Mouse (Mus musculus): ENCODE results near the gene Mpzl1. TPM values are rescaled to one million over a fixed set of nuclear protein-coding genes. Genes with fewer than 3 reads are reported as not detected.

The Mpzl1 gene
- polyA plus RNA-seq, 1 experiment from 2014 or later: 156 TPM

DNA sequence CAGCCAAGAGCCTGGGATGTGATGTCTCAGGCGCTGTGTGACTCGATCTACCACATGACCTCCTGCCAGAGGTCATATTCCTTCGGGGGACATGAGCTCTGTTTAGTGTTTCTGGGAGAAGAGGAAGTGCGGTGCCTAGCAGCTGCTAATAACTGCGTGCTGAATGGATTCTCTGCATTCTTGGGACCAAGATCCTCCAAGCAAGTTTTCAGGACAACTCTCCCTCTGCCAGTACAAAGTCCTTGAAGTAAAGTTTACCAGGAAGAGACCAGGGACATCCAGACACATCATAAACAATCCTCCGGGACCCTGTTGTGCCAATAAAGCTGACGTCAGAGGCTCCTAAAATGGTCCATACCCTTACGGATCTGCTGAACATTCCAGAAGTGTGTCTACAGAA lies 46.5 kb downstream of the Mpzl1 start:
- no peak overlapping the region for H3K27ac ChIP-seq (replicated peaks)
- H3K27me3 ChIP-seq: no peaks in the 10 kb centered on the region
- peaks cover 11% of the 10 kb centered on the region; the same call in 1 of the 2 replicates for H3K36me3 ChIP-seq
- no peak overlapping the region for H3K4me2 ChIP-seq
- H3K4me1 ChIP-seq (replicated peaks): peaks cover 4% of the 10 kb centered on the region; the same call in 1 of the 2 replicates
- H3K4me3 ChIP-seq: no peak overlapping the region
- ATAC-seq (ENCODE audit: low FRiP score, low read depth): no peak
- no peaks in the 10 kb centered on the region for H3K9me3 ChIP-seq
- H3K9ac ChIP-seq: no peak overlapping the region
- WGBS: 71% methylated on average over 8 of the region's 8 CpGs

DNA sequence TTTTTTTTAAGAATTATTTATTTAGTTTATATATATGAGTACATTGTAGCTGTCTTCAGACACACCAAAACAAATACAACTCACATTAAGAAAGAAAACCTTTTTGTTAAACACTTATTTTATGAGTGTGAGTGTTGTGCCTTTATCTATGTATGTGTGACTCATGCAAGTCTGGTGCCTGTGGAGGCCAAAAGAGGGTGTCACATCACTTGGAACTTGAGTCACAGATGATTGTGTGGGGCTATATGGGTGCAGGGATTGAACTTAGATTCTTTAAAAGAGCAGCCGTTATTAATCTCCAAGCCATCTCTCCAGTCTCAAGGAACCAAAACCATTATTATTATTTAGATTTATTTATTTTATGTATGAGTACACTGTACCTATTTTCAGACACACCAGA lies 48.0 kb downstream of the Mpzl1 start:
- 94% methylated on average over 1 of the region's 1 CpGs for WGBS
- H3K9ac ChIP-seq: no peak overlapping the region

DNA sequence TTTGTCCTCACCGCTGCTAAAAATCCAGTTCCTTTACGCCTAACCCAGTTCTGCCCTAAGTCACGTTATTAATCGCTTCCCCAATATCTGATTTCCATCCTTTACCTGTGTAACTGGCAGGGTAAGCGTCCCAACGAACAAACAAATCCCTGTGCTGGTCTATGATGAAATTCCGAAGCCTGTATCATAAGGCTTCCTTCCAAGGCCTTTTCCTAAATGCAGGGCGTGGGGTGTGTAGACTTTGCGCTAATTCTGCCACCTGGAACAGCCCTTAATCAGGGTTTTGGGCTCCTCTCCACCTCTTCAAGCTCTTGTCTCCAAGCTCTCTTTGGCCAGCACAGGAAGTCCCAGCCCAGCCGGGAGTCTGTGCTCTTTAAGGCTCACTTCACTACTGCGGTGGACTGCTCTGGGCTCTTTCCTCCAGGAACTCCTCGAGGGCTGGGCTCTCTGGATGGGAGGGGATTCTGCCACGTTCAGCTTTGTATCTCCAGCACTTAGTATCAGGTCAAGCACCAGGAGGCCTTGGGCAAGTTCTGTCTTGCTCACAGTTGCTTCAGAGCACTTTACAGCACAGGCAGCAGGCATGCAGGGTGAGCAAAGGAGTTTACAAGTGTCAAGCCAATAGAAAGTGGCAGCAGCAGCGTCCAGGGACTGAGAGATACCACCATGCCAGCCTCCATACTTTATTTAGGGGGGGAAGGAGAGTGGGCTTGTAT lies 48.8 kb downstream of the Mpzl1 start:
- Histone ChIP-seq H3K9ac (no peak overlapping the region), H3K4me1 (replicated peaks) (peaks cover 4% of the 10 kb centered on the region; the same call in 1 of the 2 replicates), H3K27me3 (no peaks in the 10 kb centered on the region), H3K4me3 (no peak overlapping the region), H3K36me3 (no peaks in the 10 kb centered on the region), H3K27ac (replicated peaks) (no peak overlapping the region), H3K9me3 (no peaks in the 10 kb centered on the region), H3K4me2 (no peak overlapping the region)
- 0 out of 2 replicates have a peak, but pooled peaks have one; percentile 16 for ATAC-seq (ENCODE audit: low FRiP score, low read depth)
- 69% methylated on average over 14 of the region's 14 CpGs for WGBS

More for the DNA sequence above, 48.0 kb downstream of the Mpzl1 start:
- H3K4me2 ChIP-seq: no peak overlapping the region
- peaks cover 4% of the 10 kb centered on the region; the same call in 1 of the 2 replicates for H3K4me1 ChIP-seq (replicated peaks)
- no peaks in the 10 kb centered on the region for H3K27me3 ChIP-seq
- no peak overlapping the region for H3K4me3 ChIP-seq
- no peak for ATAC-seq (ENCODE audit: low FRiP score, low read depth)
- H3K9me3 ChIP-seq: no peaks in the 10 kb centered on the region
- no peak overlapping the region for H3K27ac ChIP-seq (replicated peaks)
- no peaks in the 10 kb centered on the region for H3K36me3 ChIP-seq

DNA sequence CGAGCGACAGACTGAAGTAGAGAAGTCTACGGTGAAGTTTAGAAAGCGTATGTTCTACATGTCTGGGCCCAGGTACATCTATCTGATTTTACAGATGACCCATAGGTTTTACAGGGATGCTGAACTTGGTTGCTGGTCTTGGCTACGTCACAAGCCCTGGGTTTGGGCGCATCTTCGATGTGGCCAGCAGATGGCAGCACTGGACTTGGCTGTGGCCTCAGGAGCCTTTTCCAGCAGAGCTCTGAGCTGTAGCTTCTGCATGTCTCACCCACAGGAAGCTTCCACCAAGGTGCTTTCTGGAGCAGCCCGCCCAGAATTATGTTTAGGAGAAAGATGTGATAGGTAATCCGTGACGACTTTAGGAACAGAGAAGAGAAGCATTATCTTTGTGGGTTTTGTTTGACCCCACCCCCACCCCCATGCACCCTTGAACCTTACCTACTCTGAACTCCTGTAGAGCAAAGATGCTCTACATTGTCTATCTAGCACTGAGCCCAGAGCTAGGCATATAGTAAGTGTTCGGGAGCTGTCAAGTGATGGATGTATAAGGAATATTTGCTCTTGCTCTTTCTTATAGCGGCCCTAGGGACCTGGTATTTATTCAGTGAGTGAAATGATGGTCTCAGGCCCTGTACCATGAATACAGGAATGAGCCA lies 50.7 kb downstream of the Mpzl1 start:
- WGBS: 35% methylated on average over 12 of the region's 12 CpGs
- Histone ChIP-seq H3K9ac (no peak overlapping the region), H3K4me3 (no peak overlapping the region), H3K4me1 (replicated peaks) (no peaks in the 10 kb centered on the region), H3K4me2 (no peak overlapping the region), H3K27ac (replicated peaks) (no peak overlapping the region), H3K36me3 (no peaks in the 10 kb centered on the region), H3K27me3 (no peaks in the 10 kb centered on the region), H3K9me3 (no peaks in the 10 kb centered on the region)
- ATAC-seq (ENCODE audit: low FRiP score, low read depth): peak; percentile 44

DNA sequence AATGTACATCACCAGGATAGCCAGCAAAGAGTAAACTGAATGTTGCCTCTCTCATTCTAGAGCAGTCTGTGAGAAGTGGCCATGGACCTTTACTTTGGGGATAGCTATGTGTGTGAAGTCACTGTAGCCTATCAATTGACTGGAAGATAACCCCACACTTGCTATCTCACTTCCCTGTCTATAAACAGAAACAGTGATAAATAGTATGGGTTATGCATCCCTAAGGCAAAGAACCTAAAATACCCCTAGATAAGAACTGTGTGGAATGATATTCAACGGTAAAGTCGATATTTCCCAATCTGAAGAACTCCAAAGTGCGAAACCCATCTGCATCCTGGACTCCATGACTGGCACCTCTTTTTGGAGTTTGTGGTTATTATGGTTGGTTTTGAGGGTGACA lies 53.1 kb downstream of the Mpzl1 start:
- no peaks in the 10 kb centered on the region for H3K4me1 ChIP-seq (replicated peaks)

DNA sequence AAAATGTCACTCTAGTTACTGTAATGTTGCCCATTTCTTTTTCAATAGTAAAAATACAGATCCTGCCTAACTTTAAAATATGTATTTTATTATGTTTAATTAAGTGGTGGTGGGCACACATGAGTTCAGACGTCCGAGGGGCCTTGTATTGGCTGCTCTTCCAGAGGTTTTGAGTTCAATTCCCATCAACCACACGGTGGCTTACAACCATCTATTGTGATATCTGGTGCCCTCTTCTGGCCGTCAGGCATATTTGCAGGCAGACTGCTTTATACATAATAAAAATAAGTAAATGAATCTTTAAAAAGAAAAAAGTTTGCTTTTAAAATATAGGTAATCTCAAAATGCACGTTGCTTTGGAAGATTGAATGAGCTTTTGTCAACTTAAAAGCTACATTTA lies 55.0 kb downstream of the Mpzl1 start:
- ATAC-seq (ENCODE audit: low FRiP score, low read depth): no peak
- WGBS: 50% methylated on average over 5 of the region's 5 CpGs
- H3K4me3 ChIP-seq: no peak overlapping the region

More for the DNA sequence above, 53.1 kb downstream of the Mpzl1 start:
- WGBS: 95% methylated on average over 3 of the region's 3 CpGs
- no peak for ATAC-seq (ENCODE audit: low FRiP score, low read depth)
- Histone ChIP-seq H3K9me3 (no peaks in the 10 kb centered on the region), H3K27ac (replicated peaks) (no peak overlapping the region), H3K9ac (no peak overlapping the region), H3K4me3 (no peak overlapping the region), H3K4me2 (no peak overlapping the region), H3K36me3 (no peaks in the 10 kb centered on the region), H3K27me3 (no peaks in the 10 kb centered on the region)

DNA sequence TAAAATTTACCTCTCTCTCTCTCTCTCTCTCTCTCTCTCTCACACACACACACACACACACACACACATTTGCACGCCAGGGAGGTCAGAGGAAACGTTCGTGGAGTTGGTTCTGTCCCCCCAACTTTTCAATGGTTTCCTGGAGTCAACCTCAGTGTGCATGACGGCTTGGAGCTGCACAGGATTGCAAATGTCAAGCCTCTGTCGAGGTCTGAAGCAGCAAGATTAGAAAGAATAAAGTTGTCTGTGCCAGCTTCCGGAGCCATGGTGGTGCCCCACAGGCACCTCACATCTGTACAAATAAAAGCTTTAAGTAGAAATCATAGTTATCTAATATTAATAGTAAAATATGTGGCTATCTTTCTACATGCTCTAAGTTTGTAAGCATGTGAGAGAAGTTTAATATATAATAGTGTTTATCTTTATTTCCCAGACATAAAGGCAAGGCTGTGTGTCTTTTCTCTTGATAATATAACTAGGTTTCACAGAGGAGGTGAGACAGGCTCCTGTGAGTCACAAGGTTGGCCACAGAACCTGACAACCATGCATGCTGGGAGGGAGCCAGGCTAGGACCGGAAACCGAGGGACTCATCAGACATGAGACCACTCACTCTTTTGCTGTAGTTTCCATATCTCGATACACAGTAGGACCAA lies 57.8 kb downstream of the Mpzl1 start:
- Histone ChIP-seq H3K36me3 (no peaks in the 10 kb centered on the region), H3K4me1 (replicated peaks) (no peaks in the 10 kb centered on the region), H3K4me3 (no peak overlapping the region), H3K4me2 (no peak overlapping the region), H3K9me3 (no peaks in the 10 kb centered on the region), H3K9ac (no peak overlapping the region), H3K27me3 (no peaks in the 10 kb centered on the region), H3K27ac (replicated peaks) (no peak overlapping the region)
- WGBS: 83% methylated on average over 9 of the region's 9 CpGs
- no peak for ATAC-seq (ENCODE audit: low FRiP score, low read depth)

More for the DNA sequence above, 55.0 kb downstream of the Mpzl1 start:
- Histone ChIP-seq H3K4me2 (no peak overlapping the region), H3K4me1 (replicated peaks) (no peaks in the 10 kb centered on the region), H3K27me3 (no peaks in the 10 kb centered on the region), H3K9ac (no peak overlapping the region), H3K27ac (replicated peaks) (no peak overlapping the region), H3K9me3 (no peaks in the 10 kb centered on the region), H3K36me3 (no peaks in the 10 kb centered on the region)

DNA sequence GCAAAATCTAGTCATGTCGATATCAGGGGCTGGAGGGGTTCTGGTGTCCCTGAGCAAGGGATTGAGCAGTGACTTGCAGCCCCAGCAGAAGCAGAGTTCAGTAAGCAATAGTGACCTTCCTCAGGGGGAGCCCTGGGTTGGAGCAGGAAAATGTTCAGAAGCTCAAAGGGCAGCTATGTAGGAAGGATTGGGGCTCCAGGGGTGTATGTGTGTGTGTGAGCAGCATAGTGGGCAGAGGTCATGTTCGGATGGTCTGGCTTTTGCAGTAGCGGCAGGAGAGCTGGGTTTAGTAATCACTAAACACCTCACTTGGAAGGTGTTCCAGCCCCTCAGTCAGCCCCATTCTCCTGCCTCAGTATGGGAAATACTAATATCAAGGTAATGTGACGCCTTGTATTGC lies 58.3 kb downstream of the Mpzl1 start:
- no peaks in the 10 kb centered on the region for H3K27me3 ChIP-seq
- 85% methylated on average over 4 of the region's 4 CpGs for WGBS
- no peak overlapping the region for H3K9ac ChIP-seq
- ATAC-seq (ENCODE audit: low FRiP score, low read depth): no peak
- H3K27ac ChIP-seq (replicated peaks): no peak overlapping the region
- H3K36me3 ChIP-seq: no peaks in the 10 kb centered on the region
- H3K4me1 ChIP-seq (replicated peaks): no peaks in the 10 kb centered on the region
- H3K4me3 ChIP-seq: no peak overlapping the region
- H3K4me2 ChIP-seq: no peak overlapping the region
- H3K9me3 ChIP-seq: no peaks in the 10 kb centered on the region

DNA sequence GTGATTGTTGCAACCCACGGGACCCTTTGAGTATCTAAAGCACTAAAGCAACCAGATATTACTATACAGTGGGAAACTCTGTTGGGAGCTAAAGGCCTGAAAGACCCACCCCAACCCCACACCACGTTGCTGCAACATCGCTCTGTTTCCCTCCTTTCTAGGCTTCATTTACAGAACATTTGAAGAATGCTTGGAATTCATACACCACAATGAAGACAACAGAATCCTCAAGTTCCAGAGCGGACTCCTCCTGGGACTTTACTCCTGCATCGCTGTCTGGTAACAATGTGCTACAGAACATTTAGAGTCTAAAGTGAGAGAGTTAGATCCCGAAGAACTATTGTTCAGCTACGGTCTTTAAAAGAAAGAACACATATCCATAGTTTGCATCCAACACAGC lies 66.9 kb downstream of the Mpzl1 start:
- ATAC-seq (ENCODE audit: low FRiP score, low read depth): no peak
- H3K4me3 ChIP-seq: no peak overlapping the region
- no peak overlapping the region for H3K9ac ChIP-seq
- H3K9me3 ChIP-seq: no peaks in the 10 kb centered on the region
- H3K4me1 ChIP-seq (replicated peaks): no peaks in the 10 kb centered on the region
- no peaks in the 10 kb centered on the region for H3K27me3 ChIP-seq
- no peak overlapping the region for H3K27ac ChIP-seq (replicated peaks)
- WGBS: 74% methylated on average over 7 of the region's 7 CpGs
- no peak overlapping the region for H3K4me2 ChIP-seq
- H3K36me3 ChIP-seq: no peaks in the 10 kb centered on the region

DNA sequence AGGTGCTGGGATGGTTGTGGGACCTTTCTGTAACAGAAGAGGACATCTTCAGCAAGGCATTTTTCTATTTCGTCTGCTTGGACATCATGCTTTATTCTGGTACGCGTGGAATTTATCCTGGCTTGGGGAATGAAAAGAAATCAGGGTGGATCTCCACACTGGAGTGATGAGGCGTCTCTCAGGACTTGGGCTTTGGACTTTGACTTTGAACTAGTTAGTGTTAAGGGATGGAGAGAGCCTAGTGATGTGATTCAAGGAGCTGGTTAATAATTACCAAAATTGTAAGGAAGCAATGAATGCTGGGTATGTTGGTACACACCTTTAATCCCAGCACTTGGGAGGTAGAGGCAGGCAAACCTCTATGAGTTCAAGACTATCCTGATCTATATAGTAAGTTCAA lies 69.1 kb downstream of the Mpzl1 start:
- H3K36me3 ChIP-seq: no peaks in the 10 kb centered on the region
- 93% methylated on average over 4 of the region's 4 CpGs for WGBS
- H3K9ac ChIP-seq: no peak overlapping the region
- no peaks in the 10 kb centered on the region for H3K4me1 ChIP-seq (replicated peaks)
- H3K4me3 ChIP-seq: no peak overlapping the region
- no peaks in the 10 kb centered on the region for H3K27me3 ChIP-seq
- H3K27ac ChIP-seq (replicated peaks): no peak overlapping the region
- no peak for ATAC-seq (ENCODE audit: low FRiP score, low read depth)
- H3K9me3 ChIP-seq: no peaks in the 10 kb centered on the region
- H3K4me2 ChIP-seq: no peak overlapping the region

DNA sequence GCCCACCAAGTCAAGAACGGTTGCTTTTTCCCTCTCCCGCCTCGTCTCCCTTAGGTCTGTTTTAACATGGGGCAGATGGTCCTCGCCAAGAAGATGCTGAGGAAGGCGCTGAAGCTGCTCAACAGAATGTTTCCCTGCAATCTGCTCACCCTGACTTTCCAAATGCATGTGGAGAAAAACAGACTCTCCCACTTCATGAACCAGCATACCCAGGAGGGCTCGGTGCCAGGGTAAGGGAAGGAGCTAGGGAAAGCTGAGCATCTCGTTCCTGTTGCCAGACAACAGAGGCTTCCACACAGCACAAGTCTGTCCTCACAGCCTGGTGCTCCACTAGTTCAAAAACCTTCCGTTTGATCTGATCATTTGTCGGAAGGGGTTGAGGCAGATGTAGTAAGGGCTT lies 75.3 kb downstream of the Mpzl1 start:
- Histone ChIP-seq H3K4me3 (no peak overlapping the region), H3K36me3 (no peaks in the 10 kb centered on the region), H3K27me3 (no peaks in the 10 kb centered on the region), H3K9me3 (no peaks in the 10 kb centered on the region), H3K4me2 (no peak overlapping the region), H3K9ac (no peak overlapping the region), H3K27ac (replicated peaks) (no peak overlapping the region), H3K4me1 (replicated peaks) (no peaks in the 10 kb centered on the region)
- WGBS: 91% methylated on average over 9 of the region's 9 CpGs
- ATAC-seq (ENCODE audit: low FRiP score, low read depth): no peak

DNA sequence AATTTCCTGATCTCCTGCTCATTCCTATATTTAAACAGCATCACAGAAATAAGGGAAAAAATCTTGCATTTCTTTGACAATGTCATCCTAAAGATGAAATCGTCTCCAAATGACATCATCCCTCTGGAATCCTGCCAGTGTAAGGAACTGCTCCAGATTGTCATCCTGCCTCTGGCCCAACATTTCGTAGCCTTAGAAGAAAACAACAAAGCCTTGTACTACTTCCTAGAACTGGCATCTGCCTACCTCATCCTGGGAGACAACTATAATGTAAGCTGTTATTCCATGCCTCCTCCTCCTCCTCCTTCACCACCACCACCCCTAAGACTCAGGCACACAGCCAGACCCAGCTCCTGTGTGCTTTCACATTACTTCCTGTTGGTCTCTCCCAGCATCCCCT lies 77.6 kb downstream of the Mpzl1 start:
- 68% methylated on average over 2 of the region's 2 CpGs for whole genome bisulfite sequencing
- Histone ChIP-seq H3K27me3 (no peaks in the 10 kb centered on the region), H3K4me2 (no peak overlapping the region), H3K9me3 (no peaks in the 10 kb centered on the region; the same call in 1 of the 2 replicates), H3K9ac (no peak overlapping the region), H3K4me3 (no peak overlapping the region), H3K4me1 (replicated peaks) (no peaks in the 10 kb centered on the region), H3K27ac (replicated peaks) (no peak overlapping the region), H3K36me3 (no peaks in the 10 kb centered on the region)
- no peak for ATAC-seq (ENCODE audit: low FRiP score, low read depth)
